Mouse (Mus musculus) brain, embryonic 14.5 days (tissue): ENCODE measurements around the gene Stxbp1. TPM values are rescaled to one million over a fixed set of nuclear protein-coding genes. Genes with fewer than 3 reads are reported as not detected.
"Not testable (repeated sequence)": the region's sequence is repeated elsewhere in the genome, so short reads cannot be mapped to it uniquely, and the experiment has no call there.

Experiments used
- DNase-seq: peaks from one replicate; pipeline ENCODE4 v3.0.0-alpha.2; 2011; ENCODE audit warnings: low read depth
- CTCF ChIP-seq: fragments of 200-500 bp; IDR thresholded peaks from 2 replicates; pipeline ENCODE4 v1.5.1; 2012; ENCODE audit warnings: inconsistent platforms, mild to moderate bottlenecking, moderate library complexity, borderline replicate concordance; ENCODE audit not compliant: insufficient read depth, insufficient read length; ENCODE audit errors: extremely low read depth
- POLR2A ChIP-seq: fragments of 200-500 bp; IDR thresholded peaks from 2 replicates; pipeline ENCODE4 v1.6.1; 2012; ENCODE audit warnings: mild to moderate bottlenecking, inconsistent platforms, borderline replicate concordance; ENCODE audit not compliant: poor library complexity, insufficient read depth, insufficient read length, severe bottlenecking; ENCODE audit errors: extremely low read depth
- polyA plus RNA-seq: library from polyadenylated mRNA; depleted of rRNA; stranded (reverse); fragments of >200 nt; gene quantifications from 2 replicates; pipeline ENCODE4 v1.2.3, GENCODE M21; 2012

Stxbp1 gene
- polyA plus RNA-seq, 1 experiment = 238 TPM

- no peak for DNase-seq
These were observed 22.8 kb upstream of the Stxbp1 start for GRCm38 (mm10) chr2:32869721-32870274.

DNA sequence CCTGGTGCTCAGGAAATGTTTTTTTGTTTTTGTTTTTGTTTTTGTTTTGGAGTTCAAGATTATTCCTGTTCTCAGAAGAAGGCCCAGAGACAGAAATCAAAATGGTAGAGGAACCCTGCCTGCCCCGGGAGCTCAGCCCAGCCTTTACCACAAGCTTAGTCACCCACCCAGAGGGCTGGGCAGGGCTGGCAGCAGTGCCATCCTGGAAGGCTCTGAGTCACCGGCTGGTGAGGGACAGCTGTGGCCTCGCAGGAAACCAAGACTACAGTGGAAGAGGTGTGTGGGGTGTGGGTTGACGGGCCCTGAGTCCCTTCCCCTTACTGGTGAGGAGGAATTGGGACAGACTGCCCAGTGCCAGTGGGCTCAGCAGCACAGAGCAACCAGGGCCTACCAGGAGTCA is 20.3 kb upstream of the Stxbp1 start:
- DNase-seq = no peak
- TF ChIP-seq POLR2A (no peak), CTCF (no peak)

More at GRCm38 (mm10) chr2:32869721-32870274, 22.8 kb upstream of the Stxbp1 start:
- TF ChIP-seq CTCF = no peak

- peak; percentile 58 for DNase-seq
- TF ChIP-seq CTCF (peak; percentile 49; the same call in 1 of the 2 replicates), POLR2A (no peak)
These were observed 17.7 kb upstream of the Stxbp1 start for GRCm38 (mm10) chr2:32864755-32865154.

- TF ChIP-seq POLR2A (no peak), CTCF (no peak)
- DNase-seq = no peak
These were observed 16.3 kb upstream of the Stxbp1 start for GRCm38 (mm10) chr2:32863317-32863716.

GRCm38 (mm10) chr2:32860799-32861198 is 13.8 kb upstream of the Stxbp1 start:
- DNase-seq = no peak
- TF ChIP-seq POLR2A = no peak
- TF ChIP-seq CTCF = no peak

GRCm38 (mm10) chr2:32859622-32860012 is 12.6 kb upstream of the Stxbp1 start:
- no peak for TF ChIP-seq CTCF
- TF ChIP-seq POLR2A = no peak
- no peak for DNase-seq

DNA sequence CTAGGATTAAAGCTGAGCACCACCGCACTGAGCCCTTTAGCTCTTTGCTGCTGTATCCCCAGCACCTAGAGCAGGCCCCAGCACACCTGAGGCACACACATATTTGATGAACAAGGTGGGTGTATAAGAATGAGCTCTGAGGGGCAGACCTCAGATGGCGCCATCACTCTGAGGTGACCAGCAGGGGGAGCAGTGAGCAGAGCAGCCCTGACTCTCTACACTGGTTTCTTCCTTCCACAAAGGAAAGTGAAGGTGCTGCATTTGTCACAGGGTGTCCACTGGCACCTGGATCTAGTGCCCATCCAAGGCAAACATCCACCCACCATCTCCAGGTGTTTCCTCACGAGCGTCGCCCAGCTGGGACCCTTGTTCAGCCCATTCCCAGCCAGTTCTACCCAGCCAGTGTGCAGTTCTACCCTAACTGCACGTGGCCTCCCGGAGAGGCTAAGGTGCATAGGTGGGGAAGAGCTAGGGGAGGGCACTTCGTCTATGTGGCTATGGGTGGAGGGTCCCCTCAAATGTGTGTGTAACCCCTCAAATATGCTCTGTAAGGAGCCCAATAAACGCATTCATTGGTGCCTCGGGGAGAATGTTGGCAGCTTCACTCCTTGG is 12.1 kb upstream of the Stxbp1 start:
- DNase-seq = peak; percentile 67
- TF ChIP-seq CTCF = peak; percentile 93
- no peak for TF ChIP-seq POLR2A

GRCm38 (mm10) chr2:32857584-32857983 is 10.5 kb upstream of the Stxbp1 start:
- TF ChIP-seq POLR2A (no peak), CTCF (peak; percentile 98)
- peak; percentile 93 for DNase-seq

DNA sequence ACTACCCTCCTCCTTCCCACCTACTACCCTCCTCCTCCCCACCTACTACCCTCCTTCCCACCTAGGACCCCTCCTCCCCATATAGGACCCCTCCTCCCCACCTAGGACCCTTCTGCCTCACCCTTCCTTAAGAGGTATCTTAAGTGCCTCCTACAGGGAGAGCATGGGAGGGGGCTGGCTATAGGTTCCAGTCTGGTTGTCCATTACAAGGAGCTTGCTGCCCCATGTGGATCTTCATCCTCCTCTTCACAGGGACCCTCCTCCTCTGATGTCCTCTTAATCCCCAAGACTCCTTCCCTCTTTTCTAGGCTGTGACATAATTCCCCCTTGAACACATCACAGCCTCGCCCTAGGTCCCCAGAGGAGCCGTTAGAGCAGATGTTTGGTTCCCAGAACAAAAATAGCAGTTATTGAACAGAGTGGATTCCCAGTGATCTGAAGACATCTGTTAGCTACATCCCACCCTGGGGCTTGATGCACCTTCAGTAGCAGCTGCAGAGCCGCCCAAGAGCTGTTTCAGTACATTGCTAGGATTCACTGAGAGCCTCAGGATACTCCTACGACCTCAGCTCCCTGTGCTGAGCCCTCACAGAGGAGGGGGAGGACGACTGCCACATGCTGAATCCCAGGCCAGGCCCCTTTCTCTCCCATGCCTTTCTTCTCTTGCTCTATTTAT is 8.9 kb upstream of the Stxbp1 start:
- DNase-seq = no peak
- no peak for TF ChIP-seq POLR2A
- no peak for TF ChIP-seq CTCF

GRCm38 (mm10) chr2:32855046-32855785 is 8.2 kb upstream of the Stxbp1 start:
- no peak for DNase-seq
- TF ChIP-seq CTCF (no peak), POLR2A (no peak)

DNA sequence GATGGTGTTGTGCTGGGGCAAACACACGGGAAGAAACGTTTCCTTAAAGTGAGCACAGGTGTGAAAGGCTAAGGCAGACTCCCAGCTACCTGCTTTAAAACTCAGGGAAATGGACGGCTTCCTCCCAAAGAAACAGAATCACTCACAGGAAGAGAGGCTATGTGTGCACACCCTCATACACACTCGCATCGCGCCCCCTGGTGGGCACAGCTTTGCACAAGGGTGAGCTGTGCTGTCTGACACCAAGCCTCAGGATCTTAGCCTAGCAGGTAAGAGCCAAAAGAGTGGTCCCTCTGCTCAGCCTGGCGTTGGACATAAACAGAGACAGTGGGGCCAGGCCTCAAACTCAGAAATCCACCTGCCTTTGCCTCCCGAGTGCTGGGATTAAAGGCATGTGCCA is 7.2 kb upstream of the Stxbp1 start:
- DNase-seq = peak; percentile 92
- TF ChIP-seq POLR2A (no peak), CTCF (peak; percentile 97)

GRCm38 (mm10) chr2:32853716-32854115 is 6.7 kb upstream of the Stxbp1 start:
- DNase-seq = not testable (repeated sequence)

GRCm38 (mm10) chr2:32852156-32852555 is 5.1 kb upstream of the Stxbp1 start:
- TF ChIP-seq POLR2A (no peak), CTCF (peak; percentile 66; the same call in 1 of the 2 replicates)
- peak; percentile 76 for DNase-seq
